In genomic region chr1:133920876-133921275, GRCm38 (mm10) we compare ENCODE assay signal across 10 mouse cellular contexts. TPM values are rescaled to one million over a fixed set of nuclear protein-coding genes. Genes with fewer than 3 reads are reported as not detected.
DNase-seq lines count a peak whose midpoint lies in the region; ATAC-seq and TF ChIP-seq lines count a peak whose summit lies in the region.
"Had no signal": no experiment of that assay in that cellular context is flagged by ENCODE, and none has a peak within 500 bp of the region (broad histone marks: within the 10 kb centered on the region; RNA-seq: fewer than 3 reads in every experiment).

No protein-coding gene starts in this region.

- WGBS in embryonic facial prominence, embryonic 14.5 days, result 29% methylated on average over 3 of the region's 3 CpGs
- WGBS in hindbrain, postnatal 0 days, result 3% methylated on average over 3 of the region's 3 CpGs
- WGBS in midbrain, postnatal 0 days, result 16% methylated on average over 3 of the region's 3 CpGs

- 0 out of 2 replicates have a peak overlapping the region, but pooled peaks have one; percentile 19 for H3K27ac ChIP-seq in left cerebral cortex, adult 2 months
- H3K27ac ChIP-seq in embryonic facial prominence, embryonic 14.5 days (replicated peaks; ENCODE audit: low read depth, low read length), result peak overlapping the region; percentile 69
- H3K27ac ChIP-seq in hindbrain, postnatal 0 days, result peak overlapping the region; percentile 56
- no peak overlapping the region for H3K27ac ChIP-seq in midbrain, postnatal 0 days (ENCODE audit: low read depth, low read length)

- H3K4me2 ChIP-seq in embryonic facial prominence, embryonic 14.5 days (ENCODE audit: low read depth, low read length), result peak overlapping the region; percentile 2
- H3K4me2 ChIP-seq in hindbrain, postnatal 0 days (ENCODE audit: low read depth, low read length), result peak overlapping the region; percentile 22; the same call in 1 of the 2 replicates
- H3K4me2 ChIP-seq in midbrain, postnatal 0 days (ENCODE audit: low read depth, low read length, poor library complexity, severe bottlenecking), result no peak overlapping the region

- no peak overlapping the region for H3K9ac ChIP-seq in embryonic facial prominence, embryonic 14.5 days (ENCODE audit: low read depth, low read length)
- H3K9ac ChIP-seq in hindbrain, postnatal 0 days (replicated peaks; ENCODE audit: low read length), result no peak overlapping the region
- no peak overlapping the region for H3K9ac ChIP-seq in midbrain, postnatal 0 days (replicated peaks; ENCODE audit: low read length, poor library complexity, severe bottlenecking)

- no peak for ATAC-seq in embryonic facial prominence, embryonic 14.5 days (ENCODE audit: low read depth)
- ATAC-seq in hindbrain, postnatal 0 days, result 0 out of 2 replicates have a peak, but pooled peaks have one; percentile 11
- no peak for ATAC-seq in midbrain, postnatal 0 days (ENCODE audit: low FRiP score)

- no peaks in the 10 kb centered on the region for H3K36me3 ChIP-seq in embryonic facial prominence, embryonic 14.5 days (ENCODE audit: control insufficient read depth, insufficient read depth, low read length)
- H3K36me3 ChIP-seq in hindbrain, postnatal 0 days (ENCODE audit: insufficient read depth, low read length), result no peaks in the 10 kb centered on the region
- no peaks in the 10 kb centered on the region for H3K36me3 ChIP-seq in midbrain, postnatal 0 days (ENCODE audit: insufficient read depth, low read length)

- intact Hi-C loops in left cerebral cortex, adult 2 months (cut with DNase I), result no loop called here
- intact Hi-C loops in left cerebral cortex, postnatal 14 days (cut with DNase I), result no loop called here

- no peaks in the 10 kb centered on the region for H3K27me3 ChIP-seq in embryonic facial prominence, embryonic 14.5 days (replicated peaks; ENCODE audit: control insufficient read depth, insufficient read depth, low read length)
- H3K27me3 ChIP-seq in hindbrain, postnatal 0 days (ENCODE audit: insufficient read depth, low read length), result no peaks in the 10 kb centered on the region
- no peaks in the 10 kb centered on the region for H3K27me3 ChIP-seq in midbrain, postnatal 0 days (ENCODE audit: insufficient read depth, low read length)

- peaks cover 40% of the 10 kb centered on the region for H3K4me1 ChIP-seq in embryonic facial prominence, embryonic 14.5 days (ENCODE audit: control insufficient read depth, insufficient read depth, low read length)
- peaks cover 18% of the 10 kb centered on the region; the same call in 1 of the 2 replicates for H3K4me1 ChIP-seq in hindbrain, postnatal 0 days (ENCODE audit: insufficient read depth, low read length)
- H3K4me1 ChIP-seq in midbrain, postnatal 0 days (ENCODE audit: insufficient read depth, low read length), result peaks cover 10% of the 10 kb centered on the region; the same call in 1 of the 2 replicates

- H3K4me3 ChIP-seq in left cerebral cortex, adult 2 months, result 0 out of 2 replicates have a peak overlapping the region, but pooled peaks have one; percentile 14
- H3K4me3 ChIP-seq in embryonic facial prominence, embryonic 14.5 days (ENCODE audit: low read depth, low read length), result no peak overlapping the region
- no peak overlapping the region for H3K4me3 ChIP-seq in hindbrain, postnatal 0 days (ENCODE audit: low read length)
- no peak overlapping the region for H3K4me3 ChIP-seq in midbrain, postnatal 0 days (ENCODE audit: low read depth, low read length)

- no peak for TF ChIP-seq CTCF in left cerebral cortex, adult 2 months (IDR thresholded peaks at IDR 0.05)
- TF ChIP-seq CTCF in hindbrain, postnatal 0 days (IDR thresholded peaks at IDR 0.05; ENCODE audit: low read depth), result no peak
- TF ChIP-seq CTCF in midbrain, postnatal 0 days (IDR thresholded peaks at IDR 0.05), result no peak

- no peaks in the 10 kb centered on the region for H3K9me3 ChIP-seq in embryonic facial prominence, embryonic 14.5 days (ENCODE audit: control insufficient read depth, low read length)
- H3K9me3 ChIP-seq in hindbrain, postnatal 0 days (ENCODE audit: low read length), result no peaks in the 10 kb centered on the region
- no peaks in the 10 kb centered on the region for H3K9me3 ChIP-seq in midbrain, postnatal 0 days (ENCODE audit: low read length)

- no peak for DNase-seq in left cerebral cortex, adult 2 months (ENCODE audit: extremely low spot score in 1 of 2, low spot score in 2 of 2)
- no peak for DNase-seq in left cerebral cortex, postnatal 14 days (ENCODE audit: low spot score in 2 of 2)
- DNase-seq in embryonic facial prominence, embryonic 14.5 days (ENCODE audit: low spot score), result no peak
- DNase-seq in hindbrain, postnatal 0 days (ENCODE audit: low spot score), result peak; percentile 33
- DNase-seq in midbrain, postnatal 0 days (ENCODE audit: low spot score), result peak; percentile 35
- no peak for DNase-seq in c-Kit-positive CD71-positive TER-119-positive erythroid progenitor cells, embryonic 14.5 days (ENCODE audit: low spot score)
- DNase-seq in adrenal gland, postnatal 36 days, result no peak
- no peak for DNase-seq in embryo, embryonic 9.5 days (ENCODE audit: extremely low spot score)
- DNase-seq: right cerebral cortex, postnatal 14 days had no signal

RNA-seq across cellular contexts. Expression of gene Prelp, which starts 0.3 kb away (rescaled TPM):
- total RNA-seq in left cerebral cortex, adult 2 months (2021), result 10 to 100 TPM; 10.8 to 11.6 TPM
- 1 to 10 TPM; 4.2 to 5.7 TPM for total RNA-seq in left cerebral cortex, postnatal 14 days (2021)
- polyA plus RNA-seq in embryonic facial prominence, embryonic 14.5 days (2014; fragmentation: Nextera tagmentation; extraction: Ambion mirVana), result 13.2 and 13.9 TPM in 2 replicates
- 6.1 and 9.1 TPM in 2 replicates for total RNA-seq in hindbrain, postnatal 0 days (2014; rRNA removed)
- polyA plus RNA-seq in hindbrain, postnatal 0 days (2015; fragmentation: Nextera tagmentation; extraction: Ambion mirVana), result 7.1 and 8.0 TPM in 2 replicates
- 4.6 and 7.9 TPM in 2 replicates for total RNA-seq in midbrain, postnatal 0 days (2014; rRNA removed)
- polyA plus RNA-seq in midbrain, postnatal 0 days (2015; fragmentation: Nextera tagmentation; extraction: Ambion mirVana), result 5.0 and 5.4 TPM in 2 replicates
- 10 to 100 TPM; 42.1 to 44.9 TPM for total RNA-seq in adrenal gland, postnatal 36 days (2021)
- total RNA-seq: MEL had no signal

RNA-seq across cellular contexts. Expression of gene Optc, which starts 13.1 kb away (rescaled TPM):
- total RNA-seq in left cerebral cortex, adult 2 months (2021), result 1 to 10 TPM in 1 of 2 experiments, under 1 TPM in 1; 0.81 to 1.2 TPM
- total RNA-seq in left cerebral cortex, postnatal 14 days (2021), result 1 to 10 TPM; 1.9 to 2.2 TPM
- 0.82 and 1.3 TPM in 2 replicates for polyA plus RNA-seq in embryonic facial prominence, embryonic 14.5 days (2014; fragmentation: Nextera tagmentation; extraction: Ambion mirVana)
- 8.5 and 10.4 TPM in 2 replicates for total RNA-seq in hindbrain, postnatal 0 days (2014; rRNA removed)
- polyA plus RNA-seq in hindbrain, postnatal 0 days (2015; fragmentation: Nextera tagmentation; extraction: Ambion mirVana), result 3.7 and 4.6 TPM in 2 replicates
- 5.0 and 7.3 TPM in 2 replicates for total RNA-seq in midbrain, postnatal 0 days (2014; rRNA removed)
- 2.1 and 2.7 TPM in 2 replicates for polyA plus RNA-seq in midbrain, postnatal 0 days (2015; fragmentation: Nextera tagmentation; extraction: Ambion mirVana)
- total RNA-seq in adrenal gland, postnatal 36 days (2021), result 1 to 10 TPM; 1.2 TPM

Comparison
In these comparisons a context has a peak if more than half of its experiments do, and no peak if none do; other contexts are left out.
1. DNase-seq: peak in hindbrain, postnatal 0 days (single experiment) and midbrain, postnatal 0 days (single experiment); none in left cerebral cortex, adult 2 months (0 of 2), left cerebral cortex, postnatal 14 days (0 of 2), embryonic facial prominence, embryonic 14.5 days (single experiment), c-Kit-positive CD71-positive TER-119-positive erythroid progenitor cells, embryonic 14.5 days (single experiment), adrenal gland, postnatal 36 days (0 of 2) and embryo, embryonic 9.5 days (single experiment).